Mouse (Mus musculus): ENCODE measurements around the gene Tgfb1. TPM values are rescaled to one million over a fixed set of nuclear protein-coding genes. Genes with fewer than 3 reads are reported as not detected.
A peak's percentile ranks its signal among the peaks of the same experiment; 100 is the strongest.

The Tgfb1 gene
- polyA plus RNA-seq, 1 experiment from 2014 or later = 3.8 TPM

GRCm38 (mm10) chr7:25729862-25730261 is 43.1 kb downstream of the Tgfb1 start:
- no peaks in the 10 kb centered on the region for H3K27me3 ChIP-seq (ENCODE audit: control insufficient read depth, insufficient read depth, low read length)
- H3K4me1 ChIP-seq (ENCODE audit: control insufficient read depth, insufficient read depth, low read length) = no peaks in the 10 kb centered on the region
- no peak overlapping the region for H3K4me3 ChIP-seq (ENCODE audit: low read length)
- ATAC-seq (replicated peaks; ENCODE audit: extremely low read depth, insufficient read depth, low FRiP score) = no peak
- no peaks in the 10 kb centered on the region for H3K9me3 ChIP-seq (replicated peaks; ENCODE audit: control insufficient read depth, low read length)
- no peak overlapping the region for H3K27ac ChIP-seq (ENCODE audit: low read length)
- H3K36me3 ChIP-seq (ENCODE audit: control insufficient read depth, insufficient read depth) = peaks cover 79% of the 10 kb centered on the region
- no peak overlapping the region for H3K4me2 ChIP-seq (ENCODE audit: low read depth, low read length)
- 86% methylated on average over 2 of the region's 2 CpGs for WGBS
- H3K9ac ChIP-seq (ENCODE audit: low read length) = no peak overlapping the region

- H3K4me2 ChIP-seq (ENCODE audit: low read depth, low read length) = no peak overlapping the region
- no peak overlapping the region for H3K4me3 ChIP-seq (ENCODE audit: low read length)
- ATAC-seq (replicated peaks; ENCODE audit: extremely low read depth, insufficient read depth, low FRiP score) = no peak
- WGBS = 73% methylated on average over 8 of the region's 8 CpGs
- H3K9me3 ChIP-seq (replicated peaks; ENCODE audit: control insufficient read depth, low read length) = no peaks in the 10 kb centered on the region
- H3K27ac ChIP-seq (ENCODE audit: low read length) = 0 out of 2 replicates have a peak overlapping the region, but pooled peaks have one; percentile 1
- H3K9ac ChIP-seq (ENCODE audit: low read length) = no peak overlapping the region
- no peaks in the 10 kb centered on the region for H3K4me1 ChIP-seq (ENCODE audit: control insufficient read depth, insufficient read depth, low read length)
- H3K27me3 ChIP-seq (ENCODE audit: control insufficient read depth, insufficient read depth, low read length) = no peaks in the 10 kb centered on the region
- H3K36me3 ChIP-seq (ENCODE audit: control insufficient read depth, insufficient read depth) = peaks cover 72% of the 10 kb centered on the region
These were observed 44.7 kb downstream of the Tgfb1 start for GRCm38 (mm10) chr7:25731294-25732055.

GRCm38 (mm10) chr7:25734991-25735390 is 48.2 kb downstream of the Tgfb1 start:
- WGBS = 37% methylated on average over 4 of the region's 4 CpGs
- Histone ChIP-seq H3K9me3 (replicated peaks; ENCODE audit: control insufficient read depth, low read length) (no peaks in the 10 kb centered on the region), H3K4me2 (ENCODE audit: low read depth, low read length) (no peak overlapping the region), H3K4me3 (ENCODE audit: low read length) (no peak overlapping the region), H3K27me3 (ENCODE audit: control insufficient read depth, insufficient read depth, low read length) (no peaks in the 10 kb centered on the region), H3K36me3 (ENCODE audit: control insufficient read depth, insufficient read depth) (peaks cover 77% of the 10 kb centered on the region), H3K9ac (ENCODE audit: low read length) (no peak overlapping the region), H3K4me1 (ENCODE audit: control insufficient read depth, insufficient read depth, low read length) (no peaks in the 10 kb centered on the region), H3K27ac (ENCODE audit: low read length) (no peak overlapping the region)
- no peak for ATAC-seq (replicated peaks; ENCODE audit: extremely low read depth, insufficient read depth, low FRiP score)

- Histone ChIP-seq H3K4me2 (ENCODE audit: low read depth, low read length) (no peak overlapping the region), H3K36me3 (ENCODE audit: control insufficient read depth, insufficient read depth) (peaks cover 80% of the 10 kb centered on the region), H3K27ac (ENCODE audit: low read length) (no peak overlapping the region), H3K4me3 (ENCODE audit: low read length) (no peak overlapping the region), H3K9ac (ENCODE audit: low read length) (no peak overlapping the region), H3K27me3 (ENCODE audit: control insufficient read depth, insufficient read depth, low read length) (no peaks in the 10 kb centered on the region), H3K9me3 (replicated peaks; ENCODE audit: control insufficient read depth, low read length) (no peaks in the 10 kb centered on the region), H3K4me1 (ENCODE audit: control insufficient read depth, insufficient read depth, low read length) (no peaks in the 10 kb centered on the region)
- ATAC-seq (replicated peaks; ENCODE audit: extremely low read depth, insufficient read depth, low FRiP score) = no peak
- 93% methylated on average over 2 of the region's 2 CpGs for WGBS
These were observed 50.1 kb downstream of the Tgfb1 start for GRCm38 (mm10) chr7:25736920-25737319.

- Histone ChIP-seq H3K36me3 (ENCODE audit: control insufficient read depth, insufficient read depth) (peaks cover 80% of the 10 kb centered on the region), H3K9ac (ENCODE audit: low read length) (no peak overlapping the region), H3K4me1 (ENCODE audit: control insufficient read depth, insufficient read depth, low read length) (no peaks in the 10 kb centered on the region), H3K27ac (ENCODE audit: low read length) (no peak overlapping the region), H3K4me2 (ENCODE audit: low read depth, low read length) (no peak overlapping the region), H3K4me3 (ENCODE audit: low read length) (no peak overlapping the region), H3K27me3 (ENCODE audit: control insufficient read depth, insufficient read depth, low read length) (no peaks in the 10 kb centered on the region), H3K9me3 (replicated peaks; ENCODE audit: control insufficient read depth, low read length) (no peaks in the 10 kb centered on the region)
- 81% methylated on average over 3 of the region's 3 CpGs for WGBS
- ATAC-seq (replicated peaks; ENCODE audit: extremely low read depth, insufficient read depth, low FRiP score) = no peak
These were observed 51.5 kb downstream of the Tgfb1 start for GRCm38 (mm10) chr7:25738277-25738676.

- H3K4me2 ChIP-seq (ENCODE audit: low read depth, low read length) = no peak overlapping the region
- H3K36me3 ChIP-seq (ENCODE audit: control insufficient read depth, insufficient read depth) = peaks cover 83% of the 10 kb centered on the region
- H3K4me1 ChIP-seq (ENCODE audit: control insufficient read depth, insufficient read depth, low read length) = peaks cover 5% of the 10 kb centered on the region; the same call in 1 of the 2 replicates
- H3K27ac ChIP-seq (ENCODE audit: low read length) = no peak overlapping the region
- no peaks in the 10 kb centered on the region for H3K9me3 ChIP-seq (replicated peaks; ENCODE audit: control insufficient read depth, low read length)
- no peak for ATAC-seq (replicated peaks; ENCODE audit: extremely low read depth, insufficient read depth, low FRiP score)
- no peak overlapping the region for H3K4me3 ChIP-seq (ENCODE audit: low read length)
- no peak overlapping the region for H3K9ac ChIP-seq (ENCODE audit: low read length)
- H3K27me3 ChIP-seq (ENCODE audit: control insufficient read depth, insufficient read depth, low read length) = no peaks in the 10 kb centered on the region
- WGBS = 42% methylated on average over 3 of the region's 3 CpGs
These were observed 60.0 kb downstream of the Tgfb1 start for GRCm38 (mm10) chr7:25746844-25747243.

- no peak for ATAC-seq (replicated peaks; ENCODE audit: extremely low read depth, insufficient read depth, low FRiP score)
- H3K4me3 ChIP-seq (ENCODE audit: low read length) = peak overlapping the region; percentile 85
- peaks cover 19% of the 10 kb centered on the region for H3K4me1 ChIP-seq (ENCODE audit: control insufficient read depth, insufficient read depth, low read length)
- peaks cover 26% of the 10 kb centered on the region for H3K36me3 ChIP-seq (ENCODE audit: control insufficient read depth, insufficient read depth)
- H3K9me3 ChIP-seq (replicated peaks; ENCODE audit: control insufficient read depth, low read length) = no peaks in the 10 kb centered on the region
- H3K9ac ChIP-seq (ENCODE audit: low read length) = peak overlapping the region; percentile 100
- no peaks in the 10 kb centered on the region for H3K27me3 ChIP-seq (ENCODE audit: control insufficient read depth, insufficient read depth, low read length)
- peak overlapping the region; percentile 96 for H3K4me2 ChIP-seq (ENCODE audit: low read depth, low read length)
- peak overlapping the region; percentile 98; the same call in 1 of the 2 replicates for H3K27ac ChIP-seq (ENCODE audit: low read length)
These were observed 66.3 kb downstream of the Tgfb1 start for GRCm38 (mm10) chr7:25753076-25753475.

- H3K27me3 ChIP-seq (ENCODE audit: control insufficient read depth, insufficient read depth, low read length) = no peaks in the 10 kb centered on the region
- peak overlapping the region; percentile 98 for H3K27ac ChIP-seq (ENCODE audit: low read length)
- H3K9me3 ChIP-seq (replicated peaks; ENCODE audit: control insufficient read depth, low read length) = no peaks in the 10 kb centered on the region
- ATAC-seq (replicated peaks; ENCODE audit: extremely low read depth, insufficient read depth, low FRiP score) = peak; percentile 4
- H3K4me3 ChIP-seq (ENCODE audit: low read length) = peak overlapping the region; percentile 85
- peak overlapping the region; percentile 96 for H3K4me2 ChIP-seq (ENCODE audit: low read depth, low read length)
- peak overlapping the region; percentile 100 for H3K9ac ChIP-seq (ENCODE audit: low read length)
- under 1% methylated on average over 46 of the region's 46 CpGs for WGBS
- peaks cover 19% of the 10 kb centered on the region for H3K4me1 ChIP-seq (ENCODE audit: control insufficient read depth, insufficient read depth, low read length)
- H3K36me3 ChIP-seq (ENCODE audit: control insufficient read depth, insufficient read depth) = peaks cover 18% of the 10 kb centered on the region
These were observed 67.0 kb downstream of the Tgfb1 start for GRCm38 (mm10) chr7:25753643-25754438.

GRCm38 (mm10) chr7:25754439-25754737 is 67.6 kb downstream of the Tgfb1 start:
- ATAC-seq (replicated peaks; ENCODE audit: extremely low read depth, insufficient read depth, low FRiP score) = no peak
- Histone ChIP-seq H3K9ac (ENCODE audit: low read length) (peak overlapping the region; percentile 100), H3K4me3 (ENCODE audit: low read length) (peak overlapping the region; percentile 85), H3K36me3 (ENCODE audit: control insufficient read depth, insufficient read depth) (peaks cover 13% of the 10 kb centered on the region), H3K27me3 (ENCODE audit: control insufficient read depth, insufficient read depth, low read length) (no peaks in the 10 kb centered on the region), H3K4me1 (ENCODE audit: control insufficient read depth, insufficient read depth, low read length) (peaks cover 19% of the 10 kb centered on the region), H3K27ac (ENCODE audit: low read length) (peak overlapping the region; percentile 98), H3K9me3 (replicated peaks; ENCODE audit: control insufficient read depth, low read length) (no peaks in the 10 kb centered on the region), H3K4me2 (ENCODE audit: low read depth, low read length) (peak overlapping the region; percentile 96)
- 0% methylated on average over 30 of the region's 30 CpGs for WGBS

All from heart, embryonic 16.5 days (tissue).